Mouse (Mus musculus): ENCODE measurements around the gene Tmem176b.
A peak's percentile ranks its signal among the peaks of the same experiment; 100 is the strongest.
"Not testable (repeated sequence)": the region's sequence is repeated elsewhere in the genome, so short reads cannot be mapped to it uniquely, and the experiment has no call there.

Tmem176b gene

DNA sequence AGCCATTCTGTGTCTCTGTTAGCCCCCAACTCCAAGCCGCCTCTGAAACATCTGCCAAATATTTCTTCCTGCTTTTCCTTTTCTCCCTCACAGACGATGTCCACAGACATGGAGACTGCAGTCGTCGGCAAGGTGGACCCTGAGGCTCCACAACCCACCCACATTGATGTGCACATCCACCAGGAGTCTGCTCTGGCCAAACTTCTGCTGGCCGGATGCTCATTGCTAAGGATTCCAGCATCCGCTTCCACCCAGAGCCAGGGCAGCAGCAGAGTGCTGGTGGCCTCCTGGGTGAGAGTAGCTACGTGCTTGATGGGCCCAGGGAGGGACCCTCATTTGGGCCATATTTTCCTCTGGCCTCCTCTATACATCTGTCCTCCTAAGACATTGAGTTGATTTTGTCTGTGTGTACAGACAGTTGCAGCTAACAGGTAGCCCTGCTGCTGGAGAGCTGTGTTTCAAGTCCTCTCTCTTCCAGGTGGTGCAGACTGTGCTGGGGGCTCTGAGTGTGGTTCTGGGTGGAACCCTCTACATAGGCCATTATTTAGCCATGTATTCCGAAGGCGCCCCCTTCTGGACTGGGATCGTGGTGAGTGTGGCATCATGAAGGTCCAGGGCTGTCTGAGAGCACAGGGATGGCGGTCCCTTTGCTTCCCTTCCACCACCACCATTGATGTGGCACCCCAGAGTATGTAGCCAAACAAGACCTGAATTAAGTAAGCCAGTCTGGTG is 981 bp upstream of the Tmem176b start:
- no peak for DNase-seq (ENCODE audit: low read depth, low spot score)

DNA sequence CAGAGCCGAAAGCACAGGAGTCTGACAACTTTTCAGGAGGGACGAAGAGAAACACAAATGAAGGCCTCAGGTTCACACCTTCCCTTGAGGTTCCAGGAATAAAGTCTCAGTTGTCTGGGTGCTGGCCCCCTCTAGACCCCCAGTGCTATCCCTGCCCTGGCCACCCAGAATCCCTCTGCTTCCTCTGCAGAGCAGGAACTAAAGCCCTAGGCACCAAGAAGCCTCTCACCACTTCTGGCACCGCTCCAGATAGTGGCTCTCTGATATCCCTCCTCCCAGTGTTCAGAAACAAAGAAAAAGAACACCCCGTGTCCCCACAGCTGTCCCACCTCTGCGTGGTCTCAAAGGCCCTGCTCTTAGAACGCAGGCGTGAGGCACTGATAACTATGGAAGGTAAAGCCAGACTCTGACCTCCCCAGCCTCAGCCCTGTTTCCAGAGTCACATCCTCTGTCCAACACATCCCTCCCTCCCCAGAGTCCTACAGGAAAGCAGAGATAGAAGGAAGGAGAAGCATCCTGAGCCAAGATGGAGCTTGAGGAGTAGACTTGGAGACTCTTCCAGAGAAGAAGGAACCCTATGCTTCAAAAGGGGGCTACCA is 826 bp downstream of the Tmem176b start, which contains the start of gene Tmem176a:
TSS of gene Tmem176a (plus strand) at position 549 of the 599 bp plus-strand sequence.
- DNase-seq (ENCODE audit: low read depth, low spot score), result no peak

DNA sequence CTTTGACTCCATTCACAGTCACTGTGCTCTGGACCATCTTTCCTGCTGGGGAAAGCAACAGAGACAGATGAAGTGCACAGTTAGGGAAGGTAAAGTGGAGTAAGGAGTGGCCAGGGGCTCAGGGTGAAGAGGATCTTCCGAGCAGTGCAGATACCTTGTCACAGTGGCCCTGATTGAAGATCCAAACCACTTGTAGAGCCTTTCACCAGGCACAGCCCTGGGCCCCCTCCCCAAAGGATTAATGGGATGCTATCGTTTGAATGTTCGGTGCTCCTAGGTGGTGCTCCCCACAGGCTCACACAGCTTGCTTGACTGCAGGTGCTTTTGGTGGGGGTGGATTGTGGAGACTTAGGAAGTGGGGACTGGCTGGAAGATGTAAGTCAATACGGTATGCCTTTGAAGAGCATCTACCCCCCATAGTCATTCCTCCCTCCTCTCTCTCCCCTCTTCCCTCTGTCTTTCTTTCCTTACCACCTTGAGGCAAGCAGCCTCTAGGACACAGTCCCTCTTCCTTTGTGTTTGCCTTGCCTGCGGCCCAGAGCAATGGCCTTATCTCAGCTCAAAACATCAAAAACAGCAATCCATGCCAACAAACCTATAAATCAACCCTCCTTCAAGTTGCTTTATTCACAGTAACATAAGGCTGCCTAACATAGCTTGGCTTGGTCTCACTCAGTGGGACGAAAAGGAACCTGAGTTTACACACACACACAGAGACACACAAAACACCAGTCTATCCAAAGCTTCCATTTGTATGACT is 2.8 kb downstream of the Tmem176b start:
- no peak for DNase-seq (ENCODE audit: low read depth, low spot score)

DNA sequence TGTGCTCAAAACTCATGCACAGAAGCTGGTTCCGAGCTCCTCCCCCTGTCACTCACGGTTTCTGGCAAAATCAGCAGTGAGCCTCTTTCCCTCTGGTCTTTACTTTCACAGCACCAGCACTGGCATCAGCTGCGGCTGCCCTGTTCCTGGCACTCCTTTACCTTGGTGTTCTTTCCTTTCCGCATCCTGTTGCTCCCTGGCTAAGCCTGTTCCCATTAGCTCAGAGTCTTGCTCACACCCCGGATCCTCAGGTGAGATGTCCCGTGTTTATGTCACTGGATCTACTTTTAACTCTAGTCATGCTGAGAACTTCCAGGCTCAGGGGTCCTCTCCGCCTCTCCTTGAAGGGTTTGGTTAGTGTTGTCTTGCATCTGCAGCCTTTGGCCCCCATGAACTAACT is 3.8 kb downstream of the Tmem176b start:
- DNase-seq (ENCODE audit: low read depth, low spot score), result no peak

DNA sequence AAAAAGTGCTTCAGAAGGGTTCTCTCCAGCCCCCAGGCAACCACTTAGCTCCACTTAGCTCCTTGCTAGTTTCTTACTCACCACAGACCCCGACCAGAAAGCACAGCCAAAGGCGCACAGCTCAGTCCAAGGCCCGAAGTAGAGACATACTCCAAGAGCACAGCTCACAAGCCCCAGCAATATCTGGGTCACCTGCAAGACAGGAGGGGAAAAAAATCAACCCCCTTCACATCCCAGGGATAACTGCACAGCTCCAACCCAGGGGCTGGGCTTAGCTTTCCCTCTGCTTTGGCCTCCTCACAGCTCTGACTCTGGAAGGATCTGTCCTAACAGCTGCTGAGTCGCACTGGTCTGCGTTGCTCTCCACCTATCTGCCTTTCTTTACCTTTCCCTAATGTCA is 5.2 kb downstream of the Tmem176b start:
- no peak for DNase-seq (ENCODE audit: low read depth, low spot score)

DNA sequence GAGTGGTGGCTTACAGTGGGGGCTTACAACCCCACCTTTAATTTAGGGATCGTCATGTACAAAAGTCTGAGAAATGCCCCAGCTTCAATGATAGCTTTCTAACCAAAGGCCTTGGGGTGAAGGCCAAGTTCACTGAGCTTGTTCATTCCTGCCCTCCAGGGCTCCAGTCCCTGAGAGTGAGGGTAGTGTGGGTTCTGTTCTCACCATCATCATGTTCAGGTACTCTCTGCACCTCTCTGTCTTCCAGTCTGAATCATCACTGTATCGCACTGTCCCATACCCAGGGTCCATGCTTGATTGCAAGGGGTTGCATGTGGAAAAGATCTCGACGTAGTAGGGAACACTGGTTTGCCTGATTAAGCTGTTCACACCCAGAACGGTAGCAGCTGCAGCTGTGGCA is 6.1 kb downstream of the Tmem176b start:
- no peak for DNase-seq (ENCODE audit: low read depth, low spot score)

DNA sequence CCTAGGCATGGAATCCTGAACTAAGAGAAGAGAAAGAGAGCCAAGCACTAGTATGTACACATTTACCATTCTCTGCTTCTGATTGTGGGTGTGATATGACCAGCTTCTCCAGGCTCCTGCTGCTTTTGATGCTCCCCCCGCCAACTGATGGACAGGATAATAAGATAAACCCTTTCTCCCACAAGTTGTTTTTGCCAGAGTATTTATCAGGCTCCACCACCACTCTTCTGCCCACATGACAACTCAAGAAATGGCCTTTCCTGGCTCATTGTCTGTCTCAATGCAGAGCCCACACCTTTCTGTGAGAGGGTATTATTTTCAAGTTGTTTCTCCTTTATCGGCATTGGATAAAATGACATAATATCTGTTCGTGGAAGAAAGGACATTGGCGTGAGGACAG is 7.8 kb downstream of the Tmem176b start:
- DNase-seq (ENCODE audit: low read depth, low spot score), result no peak

DNA sequence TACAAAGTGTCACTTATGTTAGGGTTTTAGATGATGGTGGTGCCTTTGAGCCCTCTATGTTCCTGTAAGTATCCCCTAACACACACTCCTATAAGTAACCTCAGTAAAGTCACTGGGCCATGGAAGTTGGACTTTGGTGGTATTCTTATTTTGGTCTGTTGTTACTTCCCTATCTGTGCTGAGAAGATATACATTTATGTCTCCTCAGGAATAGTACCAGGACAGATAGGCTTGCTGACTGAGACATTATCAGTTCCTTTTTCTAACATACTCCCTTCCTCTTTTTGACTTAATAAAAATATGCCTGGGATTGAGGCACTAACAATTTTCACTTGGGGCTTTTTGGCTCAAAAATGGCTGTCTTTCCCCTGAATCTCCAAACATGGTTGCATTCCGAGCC is 8.9 kb downstream of the Tmem176b start:
- DNase-seq (ENCODE audit: low read depth, low spot score), result no peak

DNA sequence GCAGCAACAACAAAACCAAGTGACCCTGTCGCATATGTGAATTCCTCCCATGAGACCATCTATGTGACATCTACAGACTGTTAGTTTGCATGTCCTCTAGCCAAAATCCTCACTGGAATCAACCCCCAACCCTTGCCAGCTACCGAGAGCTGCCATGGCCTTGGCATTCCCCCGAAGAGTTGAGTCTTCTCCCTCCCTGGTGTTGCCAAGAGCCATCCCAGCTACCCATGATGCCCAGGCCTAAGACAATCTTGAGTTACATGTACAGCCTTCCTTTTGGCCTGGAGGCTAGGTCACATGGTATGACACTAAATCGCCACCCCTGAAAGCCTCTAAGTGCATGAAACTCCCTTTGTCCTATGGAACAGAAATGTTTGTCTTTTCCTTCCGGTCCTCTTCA is 10.2 kb downstream of the Tmem176b start:
- DNase-seq (ENCODE audit: low read depth, low spot score), result no peak

DNA sequence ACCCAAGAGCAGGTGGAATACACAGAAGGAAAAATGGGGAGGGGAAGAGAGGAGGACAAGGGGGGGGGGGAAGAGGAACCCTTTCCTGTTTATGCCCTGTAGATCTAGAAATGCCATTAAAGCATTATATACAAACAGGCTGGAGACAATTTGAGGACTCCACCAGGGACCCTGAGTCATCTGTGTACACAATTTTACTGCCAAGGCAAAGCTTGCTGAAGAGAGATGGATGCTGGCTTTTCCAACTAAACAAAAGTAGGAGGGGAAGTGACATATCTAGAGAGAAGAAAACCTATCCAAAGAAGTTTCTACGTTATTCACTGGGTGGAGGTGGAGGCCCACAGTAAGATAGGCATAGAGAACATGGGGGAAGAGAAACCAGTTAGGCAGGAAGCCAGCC is 11.1 kb downstream of the Tmem176b start:
- no peak for DNase-seq (ENCODE audit: low read depth, low spot score)

DNA sequence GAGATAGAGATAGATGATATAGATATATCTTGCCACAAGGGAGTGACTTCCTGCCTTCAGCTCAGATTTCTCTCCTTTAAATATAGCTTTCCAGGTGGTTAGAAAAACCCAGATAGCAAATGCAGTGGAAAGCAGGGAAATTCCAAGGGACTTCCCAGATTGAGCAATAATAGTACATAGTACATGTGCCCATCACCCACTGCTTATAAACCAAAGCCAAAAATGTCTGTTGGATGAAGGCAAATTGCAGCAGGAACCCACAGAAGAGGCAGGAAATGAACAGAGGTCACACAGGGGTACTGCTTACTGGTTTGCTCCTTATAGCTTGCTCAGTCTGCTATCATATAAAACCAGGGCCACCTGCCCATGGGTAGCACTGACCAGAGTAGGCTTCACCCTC is 11.6 kb downstream of the Tmem176b start:
- no peak for DNase-seq (ENCODE audit: low read depth, low spot score)

DNA sequence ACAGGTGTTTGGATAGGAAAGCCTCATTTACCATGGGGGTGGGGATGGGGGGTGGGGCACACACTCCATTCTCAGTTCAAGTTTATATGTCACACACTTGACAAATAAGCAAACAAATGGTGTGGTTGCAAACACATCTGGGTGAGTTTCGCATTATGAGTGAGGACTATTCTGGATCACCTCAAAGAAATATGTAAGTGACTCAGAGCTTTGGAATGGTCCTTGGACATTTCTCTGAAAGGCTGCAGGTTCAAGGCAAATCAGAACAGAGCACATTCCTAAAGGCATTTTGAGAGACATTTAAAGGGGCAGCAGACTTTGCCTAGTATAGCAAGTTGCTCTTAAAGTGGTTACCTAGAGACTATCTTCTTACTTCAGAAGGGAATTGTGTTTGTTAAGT is 12.3 kb downstream of the Tmem176b start:
- DNase-seq (ENCODE audit: low read depth, low spot score), result no peak

DNA sequence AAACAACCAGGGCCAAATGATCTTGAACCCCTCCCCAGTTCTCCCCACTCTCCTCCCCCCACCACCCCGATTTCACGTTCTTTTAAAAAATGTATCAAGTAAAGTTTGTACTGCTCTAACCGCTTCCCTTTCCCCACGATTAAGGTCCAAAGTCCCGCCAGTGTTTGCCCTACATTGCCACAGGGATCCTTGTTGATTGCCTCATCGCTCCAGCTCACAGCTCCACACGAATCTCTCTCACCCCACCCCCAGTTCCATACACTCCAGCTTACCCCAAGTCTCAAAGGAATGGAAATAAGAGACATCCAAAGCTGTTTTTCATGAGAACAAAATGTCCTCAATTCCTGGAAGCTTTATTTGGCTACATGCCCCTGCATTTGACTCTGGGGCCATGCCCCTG is 16.3 kb downstream of the Tmem176b start:
- no peak for DNase-seq (ENCODE audit: low read depth, low spot score)

DNA sequence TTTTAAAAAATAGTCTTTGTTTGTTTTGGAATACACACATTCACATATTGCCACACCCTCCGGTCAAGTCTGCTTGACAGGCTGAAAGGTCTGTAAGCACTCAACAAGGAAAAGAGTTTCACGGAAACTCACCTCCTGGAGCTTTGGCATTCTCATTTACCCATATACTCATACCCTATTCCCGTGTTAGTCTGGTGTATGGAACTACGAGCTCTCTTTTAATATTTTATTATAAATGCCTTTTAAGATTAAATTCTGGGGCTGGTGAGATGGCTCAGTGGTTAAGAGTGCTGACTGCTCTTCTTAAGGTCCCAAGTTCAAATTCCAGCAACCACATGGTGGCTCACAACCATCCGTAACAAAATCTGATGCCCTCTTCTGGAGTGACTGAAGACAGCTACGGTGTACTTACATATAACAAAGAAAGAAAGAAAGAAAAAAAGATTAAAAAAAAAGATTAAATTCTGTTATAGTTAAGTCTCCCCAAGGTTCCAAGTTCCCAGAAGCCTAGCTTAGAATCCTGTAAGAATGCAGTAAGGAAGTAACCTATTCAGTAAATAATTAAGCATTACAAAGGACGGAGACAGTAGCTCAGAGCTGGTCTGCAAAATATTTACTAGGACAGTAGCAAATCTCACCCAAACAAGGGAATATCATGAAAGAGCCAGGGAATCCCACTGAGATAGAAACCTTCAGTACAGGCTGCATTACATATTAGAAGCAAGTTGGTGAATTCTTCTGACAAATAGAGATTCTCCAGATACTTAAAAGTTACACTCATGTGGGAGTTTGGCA is 19.1 kb downstream of the Tmem176b start:
- not testable (repeated sequence) for DNase-seq (ENCODE audit: low read depth, low spot score)

DNA sequence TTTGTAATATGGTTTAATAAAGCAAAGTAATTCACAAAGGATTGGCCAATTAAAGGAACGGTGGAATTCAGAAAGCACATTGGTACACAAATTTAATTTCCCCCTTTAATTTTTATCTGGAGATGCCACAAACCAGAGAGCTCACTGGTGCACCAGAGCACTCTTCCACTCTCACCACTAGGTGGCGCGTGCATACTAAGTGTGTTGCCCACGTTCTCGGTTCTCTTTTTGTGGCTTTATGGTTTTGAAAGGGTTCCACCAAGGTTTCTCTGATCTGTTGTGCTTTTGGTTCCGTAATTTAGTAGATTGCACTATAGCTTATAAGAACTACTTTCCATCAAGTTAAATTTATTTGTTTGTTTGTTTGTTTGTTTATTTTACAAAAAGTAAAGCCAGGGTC is 23.5 kb downstream of the Tmem176b start:
- DNase-seq (ENCODE audit: low read depth, low spot score), result peak; percentile 82

DNA sequence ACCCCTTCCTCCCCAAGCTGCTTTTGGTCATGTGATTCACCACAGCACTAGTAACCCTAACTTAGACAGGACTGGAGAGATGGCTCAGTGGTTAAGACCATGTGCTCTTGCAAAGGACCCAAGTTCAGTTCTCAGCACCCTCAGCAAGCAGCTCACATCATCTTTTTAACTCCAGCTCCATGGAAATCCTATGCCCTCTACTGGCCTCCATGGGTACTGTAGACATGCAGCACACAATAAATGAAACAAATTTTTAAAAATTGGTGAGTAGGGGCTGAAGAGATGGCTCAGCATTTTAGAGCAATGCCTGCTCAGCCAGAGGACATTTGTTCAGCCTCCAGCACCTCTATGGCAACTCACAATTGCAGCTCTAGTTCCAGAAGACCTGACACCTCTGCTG is 26.3 kb downstream of the Tmem176b start:
- peak; percentile 27 for DNase-seq (ENCODE audit: low read depth, low spot score)

DNA sequence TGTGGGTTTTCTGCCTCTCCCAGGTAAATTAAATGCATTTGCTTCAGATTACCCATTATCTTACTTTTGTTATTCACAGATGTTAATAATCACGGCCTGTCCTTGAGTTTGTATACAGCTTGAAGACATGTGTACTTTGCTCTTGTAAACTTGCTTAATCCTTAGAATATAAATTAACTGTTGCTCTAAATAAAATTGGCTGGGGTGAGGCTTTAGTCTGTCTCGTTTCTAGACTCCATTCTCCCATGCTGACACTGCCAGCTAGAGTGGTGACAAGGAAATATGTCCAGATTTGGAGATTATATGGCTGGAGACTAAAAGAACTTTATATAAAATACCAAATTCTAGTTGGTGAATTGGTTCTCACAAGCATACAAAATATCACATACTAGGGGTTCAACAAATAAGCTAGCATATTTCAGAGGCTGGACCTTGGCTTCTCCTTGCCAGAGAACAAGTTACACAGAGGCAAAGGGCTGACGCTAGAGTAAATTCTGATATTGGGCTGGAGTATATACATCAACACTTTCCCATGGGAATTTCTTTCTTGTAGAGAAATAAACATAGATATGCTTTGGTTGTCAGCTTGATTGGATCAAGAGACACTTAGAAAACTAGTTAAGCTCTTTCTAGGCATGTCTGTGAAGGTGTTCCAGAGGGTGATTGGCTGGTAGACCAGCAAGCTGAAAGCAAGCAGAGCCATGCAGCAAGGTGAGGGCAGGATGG is 31.6 kb downstream of the Tmem176b start:
- peak; percentile 5 for DNase-seq (ENCODE audit: low read depth, low spot score)

DNA sequence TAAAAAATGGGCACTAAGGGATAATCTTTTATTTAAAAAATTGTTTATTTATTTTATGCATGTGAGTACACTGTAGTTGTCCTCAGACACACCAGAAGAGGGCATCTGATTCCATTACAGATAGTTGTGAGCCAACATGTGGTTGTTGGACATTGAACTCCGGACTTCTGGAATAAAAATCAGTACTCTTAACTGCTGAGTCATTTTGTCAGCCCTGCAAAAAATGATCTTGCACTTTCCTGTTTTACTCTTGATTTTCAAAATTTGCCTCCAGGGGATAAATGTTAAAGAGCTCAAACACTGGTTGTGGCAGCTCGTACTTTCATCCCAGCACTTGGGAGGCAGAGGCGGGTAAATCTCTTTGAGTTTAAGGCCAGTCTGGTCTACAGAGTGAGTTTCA is 34.5 kb downstream of the Tmem176b start:
- no peak for DNase-seq (ENCODE audit: low read depth, low spot score)

DNA sequence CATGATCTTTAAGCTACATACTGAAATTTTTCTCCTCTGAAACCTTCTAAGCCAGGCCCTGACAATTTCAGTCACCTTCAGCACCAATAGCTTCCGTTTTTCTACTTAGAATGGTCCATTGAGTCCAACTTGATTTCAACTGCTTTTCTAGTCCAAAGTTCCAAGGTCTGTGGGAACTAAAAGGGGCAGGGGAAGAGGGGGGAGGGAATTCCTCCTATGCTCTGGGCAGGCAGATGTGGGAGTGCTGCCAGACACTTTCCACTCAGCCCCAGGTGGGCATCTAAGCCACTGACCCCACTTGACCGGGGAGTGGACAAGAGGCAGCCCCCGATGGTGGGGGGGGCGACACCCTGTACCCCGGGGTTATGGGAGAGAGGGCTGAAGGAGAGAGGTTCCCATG is 37.0 kb downstream of the Tmem176b start:
- no peak for DNase-seq (ENCODE audit: low read depth, low spot score)

DNA sequence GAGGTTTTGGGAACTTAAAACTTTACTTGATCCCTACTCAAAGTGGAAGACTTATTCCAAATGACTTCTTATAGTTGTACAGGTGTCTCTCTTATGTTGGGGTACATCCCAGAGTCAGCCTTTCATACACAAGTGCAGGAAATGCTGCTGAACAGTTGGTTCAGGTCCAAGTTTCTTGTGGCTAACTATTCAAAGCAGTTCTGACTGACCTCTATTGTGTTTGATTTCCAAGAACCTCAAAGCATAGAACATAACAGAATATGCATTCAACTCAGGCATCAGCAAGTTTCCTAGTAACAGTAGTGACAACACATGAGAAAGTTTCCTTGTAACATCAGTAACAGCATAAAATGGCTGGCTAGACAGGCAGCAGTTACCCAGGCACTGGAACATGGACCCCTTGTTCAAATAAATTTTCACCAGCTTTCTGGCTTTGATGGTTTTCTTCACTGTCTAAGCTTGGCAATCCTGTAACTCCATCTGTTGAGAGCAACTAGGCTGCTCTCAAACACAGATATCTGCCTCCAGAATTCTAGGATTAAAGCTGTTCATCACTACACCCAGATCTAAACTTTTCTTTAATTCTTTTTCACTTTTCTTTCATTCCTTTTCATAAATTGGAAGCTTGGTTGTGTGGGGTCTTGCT is 37.8 kb downstream of the Tmem176b start:
- DNase-seq (ENCODE audit: low read depth, low spot score), result no peak

DNA sequence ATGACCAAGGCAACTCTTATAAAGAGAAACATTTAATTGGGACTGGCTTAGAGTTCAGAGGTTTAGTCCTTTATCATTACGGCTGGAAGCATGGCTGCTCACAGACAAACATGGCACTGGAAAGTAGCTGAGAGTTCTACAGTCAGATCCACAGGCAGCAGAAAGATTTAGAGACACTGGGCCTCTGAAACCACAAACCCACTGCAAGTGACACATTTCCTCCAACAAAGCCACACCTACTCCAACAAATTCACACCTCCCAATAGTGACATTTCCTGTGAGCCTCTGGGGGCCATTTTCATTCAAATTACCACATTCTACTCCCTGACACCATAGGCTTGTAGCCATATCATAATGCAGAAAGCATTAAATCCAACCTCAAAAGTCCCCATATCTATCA is 39.4 kb downstream of the Tmem176b start:
- DNase-seq (ENCODE audit: low read depth, low spot score), result no peak

Data from ZHBTc4 (cell line).